Mouse (Mus musculus) cerebellum, postnatal 14 days (tissue): ENCODE data around the gene Tmem184b.

ENCODE experiments used
- DNase-seq, 2 experiments: peaks; one replicate each; pipeline ENCODE4 v3.0.0; 2021; ENCODE audit warnings: mixed read lengths in 2 of 2

The Tmem184b gene

GRCm38 (mm10) chr15:79402836-79403762 lies at the start of gene Tmem184b:
Tmem184b (minus strand) TSS chr15:79403569.
- DNase-seq = peak; percentile 91 to 94

- no peak for DNase-seq
Observed at GRCm38 (mm10) chr15:79448041-79448440, 44.7 kb upstream of the Tmem184b start.

GRCm38 (mm10) chr15:79445786-79446654 lies 42.7 kb upstream of the Tmem184b start:
- DNase-seq = no peak

GRCm38 (mm10) chr15:79443856-79444410 lies 40.6 kb upstream of the Tmem184b start:
- DNase-seq = no peak

GRCm38 (mm10) chr15:79442961-79443518 lies 39.7 kb upstream of the Tmem184b start:
- peak; percentile 60 to 63 for DNase-seq

- DNase-seq = no peak
Observed at GRCm38 (mm10) chr15:79442257-79442611, 38.9 kb upstream of the Tmem184b start.

GRCm38 (mm10) chr15:79441331-79442256 lies 38.2 kb upstream of the Tmem184b start:
- peak; percentile 87 to 91 for DNase-seq

GRCm38 (mm10) chr15:79440651-79441330 lies 37.4 kb upstream of the Tmem184b start:
- DNase-seq = peak in 1 of 2 experiments; percentile 30

- DNase-seq = peak; percentile 81 to 88
Observed at GRCm38 (mm10) chr15:79440223-79440622, 36.9 kb upstream of the Tmem184b start.

GRCm38 (mm10) chr15:79439386-79439785 lies 36.0 kb upstream of the Tmem184b start:
- DNase-seq = no peak

GRCm38 (mm10) chr15:79438816-79439215 lies 35.4 kb upstream of the Tmem184b start:
- no peak for DNase-seq

- no peak for DNase-seq
Observed at GRCm38 (mm10) chr15:79438209-79438810, 34.9 kb upstream of the Tmem184b start.

GRCm38 (mm10) chr15:79437541-79438208 lies 34.3 kb upstream of the Tmem184b start:
- DNase-seq = no peak

- DNase-seq = peak; percentile 72 to 83
Observed at GRCm38 (mm10) chr15:79436481-79436921, 33.1 kb upstream of the Tmem184b start.

GRCm38 (mm10) chr15:79435191-79435671 lies 31.9 kb upstream of the Tmem184b start:
- peak; percentile 71 to 76 for DNase-seq

GRCm38 (mm10) chr15:79432892-79433291 lies 29.5 kb upstream of the Tmem184b start:
- peak; percentile 43 to 45 for DNase-seq

GRCm38 (mm10) chr15:79432328-79432727 lies 29.0 kb upstream of the Tmem184b start:
- no peak for DNase-seq

GRCm38 (mm10) chr15:79431925-79432324 lies 28.6 kb upstream of the Tmem184b start:
- no peak for DNase-seq

- no peak for DNase-seq
Observed at GRCm38 (mm10) chr15:79430461-79431000, 27.2 kb upstream of the Tmem184b start.
